Mouse (Mus musculus): ENCODE data around the gene Prg2. TPM values are rescaled to one million over a fixed set of nuclear protein-coding genes. Genes with fewer than 3 reads are reported as not detected.

The Prg2 gene
- polyA plus RNA-seq, 1 experiment from 2014 or later, result not detected

DNA sequence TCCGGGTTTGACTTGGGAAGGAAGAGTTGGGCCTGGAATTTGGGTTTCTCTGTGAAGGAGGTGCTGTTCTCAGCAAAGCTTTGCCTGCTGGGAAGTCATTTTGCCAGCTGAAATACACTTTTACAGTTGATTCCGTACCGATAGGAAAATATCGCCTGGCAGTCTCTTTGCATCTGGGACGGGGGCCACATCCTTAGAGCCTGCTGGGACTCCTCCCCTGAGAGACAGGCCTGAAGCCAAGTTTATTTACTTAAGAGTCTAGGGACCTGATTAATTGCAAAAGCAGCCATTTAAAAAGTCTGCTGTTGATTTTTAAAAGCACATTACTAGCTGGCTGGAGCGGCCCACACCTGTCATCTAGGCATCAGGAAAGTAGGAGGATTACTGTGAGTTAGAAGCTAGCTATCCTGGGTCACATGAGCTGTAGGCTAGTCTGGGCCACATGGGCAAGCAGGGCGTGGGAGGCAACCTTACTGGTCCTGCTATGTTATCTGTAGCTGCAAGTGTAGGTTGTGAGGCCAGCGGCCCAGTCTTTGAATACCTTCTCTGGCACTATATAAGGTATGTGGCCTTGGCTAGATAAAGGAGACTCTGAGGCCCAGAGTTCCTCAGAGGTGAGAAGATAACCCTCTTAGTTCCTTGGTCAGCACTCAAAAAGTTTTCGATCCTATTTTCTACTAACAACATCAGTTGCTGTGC, 31.8 kb downstream of the Prg2 start:
- Histone ChIP-seq H3K4me1 (ENCODE audit: control insufficient read depth in 2 of 2, insufficient read depth in 2 of 2, low read length in 2 of 2) (peaks cover 24 to 33% of the 10 kb centered on the region in 2 experiments), H3K36me3 (ENCODE audit: control insufficient read depth, insufficient read depth, low read length) (no peaks in the 10 kb centered on the region), H3K27ac (replicated peaks in 1 of 2; ENCODE audit: control insufficient read depth in 1 of 2, insufficient read depth in 1 of 2, low read depth in 2 of 2, low read length in 2 of 2) (peak overlapping the region; percentile 3 to 51), H3K4me3 (ENCODE audit: control insufficient read depth in 1 of 2, insufficient read depth in 1 of 2, low read depth in 1 of 2, low read length in 2 of 2) (no peak overlapping the region), H3K27me3 (ENCODE audit: control insufficient read depth, insufficient read depth, low read length) (no peaks in the 10 kb centered on the region), H3K9ac (ENCODE audit: low read length) (no peak overlapping the region), H3K9me3 (ENCODE audit: control insufficient read depth, low read length) (no peaks in the 10 kb centered on the region), H3K4me2 (ENCODE audit: low read length) (no peak overlapping the region)
- ATAC-seq (ENCODE audit: insufficient number of reproducible peaks, insufficient read depth, low FRiP score, low read depth), result no peak
- 34% methylated on average over 9 of the region's 9 CpGs for WGBS

DNA sequence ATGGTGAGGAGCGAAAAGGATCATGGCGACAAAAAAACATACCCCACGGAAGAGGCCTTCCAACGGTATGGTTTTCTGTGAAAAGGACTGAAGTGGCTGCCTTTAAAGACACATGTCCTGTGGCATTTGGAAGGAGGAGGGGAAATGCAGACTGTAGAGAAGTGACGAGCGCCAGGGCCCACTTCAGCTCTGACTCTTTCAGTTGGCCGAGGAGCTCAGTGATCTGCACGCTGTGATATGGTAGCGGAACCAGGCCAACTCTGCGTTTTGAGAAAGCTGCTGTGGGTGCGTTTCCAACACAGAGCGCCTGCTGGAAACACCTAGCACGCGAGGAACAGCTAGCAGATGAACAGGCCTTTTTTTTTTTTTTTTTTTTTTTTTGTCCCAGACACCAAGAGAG, 32.4 kb downstream of the Prg2 start:
- Histone ChIP-seq H3K9me3 (ENCODE audit: control insufficient read depth, low read length) (no peaks in the 10 kb centered on the region), H3K4me1 (ENCODE audit: control insufficient read depth in 2 of 2, insufficient read depth in 2 of 2, low read length in 2 of 2) (peaks cover 24 to 33% of the 10 kb centered on the region in 2 experiments), H3K9ac (ENCODE audit: low read length) (no peak overlapping the region), H3K27ac (replicated peaks in 1 of 2; ENCODE audit: control insufficient read depth in 1 of 2, insufficient read depth in 1 of 2, low read depth in 2 of 2, low read length in 2 of 2) (peak overlapping the region in 1 of 2 experiments; percentile 51; a peak in 2 of 4 replicates), H3K27me3 (ENCODE audit: control insufficient read depth, insufficient read depth, low read length) (no peaks in the 10 kb centered on the region), H3K36me3 (ENCODE audit: control insufficient read depth, insufficient read depth, low read length) (no peaks in the 10 kb centered on the region), H3K4me2 (ENCODE audit: low read length) (no peak overlapping the region), H3K4me3 (ENCODE audit: control insufficient read depth in 1 of 2, insufficient read depth in 1 of 2, low read depth in 1 of 2, low read length in 2 of 2) (no peak overlapping the region)
- ATAC-seq (ENCODE audit: insufficient number of reproducible peaks, insufficient read depth, low FRiP score, low read depth), result no peak
- 46% methylated on average over 14 of the region's 14 CpGs for WGBS

GRCm38 (mm10) chr2:85013826-85014587, 33.7 kb downstream of the Prg2 start:
- H3K9ac ChIP-seq (ENCODE audit: low read length), result no peak overlapping the region
- H3K27ac ChIP-seq (replicated peaks in 1 of 2; ENCODE audit: control insufficient read depth in 1 of 2, insufficient read depth in 1 of 2, low read depth in 2 of 2, low read length in 2 of 2), result no peak overlapping the region
- H3K4me1 ChIP-seq (ENCODE audit: control insufficient read depth in 2 of 2, insufficient read depth in 2 of 2, low read length in 2 of 2), result peaks cover 24 to 33% of the 10 kb centered on the region in 2 experiments

DNA sequence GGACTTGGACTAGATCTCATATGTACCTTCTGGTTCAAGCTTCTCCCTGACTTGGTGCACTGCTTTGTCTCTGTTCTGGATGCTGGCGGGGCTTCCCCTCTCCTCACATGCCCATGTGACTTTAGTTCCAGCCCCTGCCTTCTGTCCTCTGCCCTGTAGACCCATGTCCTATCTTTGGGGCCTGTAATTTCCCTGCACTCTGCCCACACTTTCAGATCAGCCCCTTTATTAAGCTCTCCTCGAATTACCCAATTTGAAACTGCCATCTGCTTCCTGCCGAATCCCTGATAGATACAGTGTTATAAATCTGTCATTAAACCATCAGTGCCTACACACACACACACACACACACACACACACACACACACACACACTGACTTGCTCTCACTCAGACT, 34.3 kb downstream of the Prg2 start:
- H3K27ac ChIP-seq (replicated peaks in 1 of 2; ENCODE audit: control insufficient read depth in 1 of 2, insufficient read depth in 1 of 2, low read depth in 2 of 2, low read length in 2 of 2), result no peak overlapping the region
- H3K4me2 ChIP-seq (ENCODE audit: low read length), result no peak overlapping the region
- 52% methylated on average over 3 of the region's 3 CpGs for WGBS
- H3K9ac ChIP-seq (ENCODE audit: low read length), result no peak overlapping the region
- no peaks in the 10 kb centered on the region for H3K27me3 ChIP-seq (ENCODE audit: control insufficient read depth, insufficient read depth, low read length)
- H3K4me1 ChIP-seq (ENCODE audit: control insufficient read depth in 2 of 2, insufficient read depth in 2 of 2, low read length in 2 of 2), result peaks cover 24 to 33% of the 10 kb centered on the region in 2 experiments
- no peak overlapping the region for H3K4me3 ChIP-seq (ENCODE audit: control insufficient read depth in 1 of 2, insufficient read depth in 1 of 2, low read depth in 1 of 2, low read length in 2 of 2)
- no peak for ATAC-seq (ENCODE audit: insufficient number of reproducible peaks, insufficient read depth, low FRiP score, low read depth)
- no peaks in the 10 kb centered on the region for H3K9me3 ChIP-seq (ENCODE audit: control insufficient read depth, low read length)
- no peaks in the 10 kb centered on the region for H3K36me3 ChIP-seq (ENCODE audit: control insufficient read depth, insufficient read depth, low read length)

More at GRCm38 (mm10) chr2:85013826-85014587, 33.7 kb downstream of the Prg2 start:
- Histone ChIP-seq H3K36me3 (ENCODE audit: control insufficient read depth, insufficient read depth, low read length) (no peaks in the 10 kb centered on the region), H3K4me2 (ENCODE audit: low read length) (no peak overlapping the region), H3K9me3 (ENCODE audit: control insufficient read depth, low read length) (no peaks in the 10 kb centered on the region), H3K27me3 (ENCODE audit: control insufficient read depth, insufficient read depth, low read length) (no peaks in the 10 kb centered on the region), H3K4me3 (ENCODE audit: control insufficient read depth in 1 of 2, insufficient read depth in 1 of 2, low read depth in 1 of 2, low read length in 2 of 2) (no peak overlapping the region)
- 82% methylated on average over 5 of the region's 5 CpGs for WGBS
- no peak for ATAC-seq (ENCODE audit: insufficient number of reproducible peaks, insufficient read depth, low FRiP score, low read depth)

- H3K4me2 ChIP-seq (ENCODE audit: low read length), result no peak overlapping the region
- WGBS, result 11% methylated on average over 4 of the region's 4 CpGs
- no peaks in the 10 kb centered on the region for H3K9me3 ChIP-seq (ENCODE audit: control insufficient read depth, low read length)
- H3K36me3 ChIP-seq (ENCODE audit: control insufficient read depth, insufficient read depth, low read length), result no peaks in the 10 kb centered on the region
- no peak overlapping the region for H3K4me3 ChIP-seq (ENCODE audit: control insufficient read depth in 1 of 2, insufficient read depth in 1 of 2, low read depth in 1 of 2, low read length in 2 of 2)
- H3K9ac ChIP-seq (ENCODE audit: low read length), result no peak overlapping the region
- no peak for ATAC-seq (ENCODE audit: insufficient number of reproducible peaks, insufficient read depth, low FRiP score, low read depth)
- no peaks in the 10 kb centered on the region for H3K4me1 ChIP-seq (ENCODE audit: control insufficient read depth in 2 of 2, insufficient read depth in 2 of 2, low read length in 2 of 2)
- no peak overlapping the region for H3K27ac ChIP-seq (replicated peaks in 1 of 2; ENCODE audit: control insufficient read depth in 1 of 2, insufficient read depth in 1 of 2, low read depth in 2 of 2, low read length in 2 of 2)
- H3K27me3 ChIP-seq (ENCODE audit: control insufficient read depth, insufficient read depth, low read length), result peaks cover 7% of the 10 kb centered on the region; the same call in 1 of the 2 replicates
These were observed 41.8 kb downstream of the Prg2 start for GRCm38 (mm10) chr2:85022043-85022442.

DNA sequence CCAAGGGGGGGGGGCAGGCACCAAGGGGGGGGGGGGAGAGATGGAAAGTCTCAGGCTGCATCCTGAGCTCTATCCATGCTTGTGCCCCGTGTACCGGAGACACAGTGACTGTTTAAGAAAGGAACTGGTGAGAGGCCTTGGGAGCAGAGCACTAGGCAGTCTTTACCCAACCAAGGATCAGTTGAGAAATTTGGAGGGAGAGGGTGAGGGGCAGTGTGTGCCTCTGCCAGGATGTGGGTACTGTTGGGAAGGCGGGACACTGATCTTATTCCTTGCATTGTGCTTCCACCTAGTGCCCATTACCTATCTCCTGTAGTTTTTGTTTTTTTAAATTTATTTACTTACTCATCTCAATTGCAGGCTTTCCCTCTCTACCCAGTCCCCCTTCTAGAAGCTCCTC, 45.9 kb downstream of the Prg2 start:
- Histone ChIP-seq H3K9me3 (ENCODE audit: control insufficient read depth, low read length) (no peaks in the 10 kb centered on the region), H3K27ac (replicated peaks in 1 of 2; ENCODE audit: control insufficient read depth in 1 of 2, insufficient read depth in 1 of 2, low read depth in 2 of 2, low read length in 2 of 2) (no peak overlapping the region), H3K9ac (ENCODE audit: low read length) (no peak overlapping the region), H3K36me3 (ENCODE audit: control insufficient read depth, insufficient read depth, low read length) (no peaks in the 10 kb centered on the region), H3K27me3 (ENCODE audit: control insufficient read depth, insufficient read depth, low read length) (peaks cover 7% of the 10 kb centered on the region; the same call in 1 of the 2 replicates), H3K4me1 (ENCODE audit: control insufficient read depth in 2 of 2, insufficient read depth in 2 of 2, low read length in 2 of 2) (no peaks in the 10 kb centered on the region), H3K4me2 (ENCODE audit: low read length) (no peak overlapping the region), H3K4me3 (ENCODE audit: control insufficient read depth in 1 of 2, insufficient read depth in 1 of 2, low read depth in 1 of 2, low read length in 2 of 2) (no peak overlapping the region)
- ATAC-seq (ENCODE audit: insufficient number of reproducible peaks, insufficient read depth, low FRiP score, low read depth), result no peak
- whole genome bisulfite sequencing, result 70% methylated on average over 3 of the region's 3 CpGs

- Histone ChIP-seq H3K9ac (ENCODE audit: low read length) (no peak overlapping the region), H3K36me3 (ENCODE audit: control insufficient read depth, insufficient read depth, low read length) (no peaks in the 10 kb centered on the region), H3K4me2 (ENCODE audit: low read length) (no peak overlapping the region), H3K27me3 (ENCODE audit: control insufficient read depth, insufficient read depth, low read length) (peaks cover 7% of the 10 kb centered on the region; the same call in 1 of the 2 replicates), H3K27ac (replicated peaks in 1 of 2; ENCODE audit: control insufficient read depth in 1 of 2, insufficient read depth in 1 of 2, low read depth in 2 of 2, low read length in 2 of 2) (no peak overlapping the region), H3K4me1 (ENCODE audit: control insufficient read depth in 2 of 2, insufficient read depth in 2 of 2, low read length in 2 of 2) (no peaks in the 10 kb centered on the region), H3K4me3 (ENCODE audit: control insufficient read depth in 1 of 2, insufficient read depth in 1 of 2, low read depth in 1 of 2, low read length in 2 of 2) (no peak overlapping the region), H3K9me3 (ENCODE audit: control insufficient read depth, low read length) (no peaks in the 10 kb centered on the region)
- ATAC-seq (ENCODE audit: insufficient number of reproducible peaks, insufficient read depth, low FRiP score, low read depth), result no peak
- 62% methylated on average over 5 of the region's 5 CpGs for WGBS
These were observed 47.0 kb downstream of the Prg2 start for GRCm38 (mm10) chr2:85027281-85027680.
